Mouse (Mus musculus): ENCODE measurements at regions not wholly inside any gene's neighbourhood (a gene's known extent, or its start where the extent isn't known, plus 50 kb on each side); places are given as distances from the start of the nearest gene placed in this dataset.

DNA sequence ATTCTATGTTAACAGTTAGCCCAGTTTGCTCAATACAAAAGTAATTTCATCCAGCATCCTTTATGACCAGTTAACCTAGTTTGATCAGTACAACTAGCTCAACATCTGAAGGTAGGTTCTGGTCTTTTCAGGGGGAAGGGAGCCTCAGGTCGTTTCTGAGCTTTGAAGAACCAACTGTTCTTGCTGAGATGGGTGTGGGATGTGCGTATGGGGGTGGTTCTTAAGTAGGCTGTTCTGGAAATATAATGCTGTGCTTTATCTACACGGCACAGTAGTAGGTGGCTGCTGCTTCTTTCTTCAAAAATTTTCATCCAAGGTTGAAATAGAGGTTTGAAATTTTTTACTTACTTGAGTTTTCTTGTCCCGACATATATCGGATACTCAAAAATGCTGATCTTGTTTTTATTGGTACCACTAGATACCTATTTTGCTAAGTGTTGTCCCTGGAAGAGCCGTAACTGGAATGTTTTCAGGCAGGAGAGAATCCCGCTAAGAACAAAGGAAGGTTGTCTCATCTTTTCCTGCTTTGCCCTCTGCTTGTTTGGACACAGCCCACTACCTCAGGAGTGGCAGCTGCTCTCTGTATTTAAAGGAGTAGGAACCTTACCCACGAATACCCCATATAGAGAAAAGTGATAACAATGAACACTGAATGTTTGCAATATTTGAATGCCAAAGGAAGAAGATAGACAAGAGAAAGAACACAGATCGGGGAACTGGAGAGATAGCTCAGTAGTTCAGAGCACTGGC, 275.5 kb downstream of the Cdh10 start:
- ATAC-seq (ENCODE audit: low FRiP score), result no peak
- no peak for DNase-seq (ENCODE audit: low spot score, missing footprints)
- no peak overlapping the region for H3K4me2 ChIP-seq
- no peaks in the 10 kb centered on the region for H3K4me1 ChIP-seq (ENCODE audit: control insufficient read depth, insufficient read depth, low read length)
- H3K36me3 ChIP-seq (ENCODE audit: control insufficient read depth, insufficient read depth, low read length), result no peaks in the 10 kb centered on the region
- H3K4me3 ChIP-seq (ENCODE audit: low read depth, low read length), result no peak overlapping the region
- H3K9me3 ChIP-seq (ENCODE audit: control insufficient read depth, low read length), result no peaks in the 10 kb centered on the region
- H3K9ac ChIP-seq (ENCODE audit: low read length), result no peak overlapping the region
- no peaks in the 10 kb centered on the region for H3K27me3 ChIP-seq (ENCODE audit: control insufficient read depth, insufficient read depth, low read length)
- WGBS, result 83% methylated on average over 9 of the region's 9 CpGs
- H3K27ac ChIP-seq (ENCODE audit: low read depth, low read length), result no peak overlapping the region

DNA sequence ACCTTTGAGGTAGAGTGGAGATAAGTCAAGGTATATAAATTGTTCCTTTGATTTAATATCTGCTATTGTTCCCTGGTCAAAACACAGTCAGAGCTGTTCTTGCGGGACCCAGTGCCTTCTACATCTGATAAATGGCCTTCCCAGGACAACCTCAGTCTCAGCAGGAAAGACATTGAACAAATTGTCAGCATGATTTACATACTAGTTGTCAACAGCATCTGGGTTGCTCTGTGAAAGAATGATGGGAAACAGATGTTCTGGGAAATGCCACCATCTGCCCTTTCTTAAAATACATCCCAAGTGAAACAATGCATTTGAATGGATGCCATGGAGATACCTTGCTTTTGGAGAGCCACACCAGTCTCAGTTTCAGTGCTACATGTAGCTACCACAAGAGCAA, 296.2 kb downstream of the Cdh10 start:
- DNase-seq (ENCODE audit: low spot score, missing footprints) (no peak), ATAC-seq (ENCODE audit: low FRiP score) (no peak)
- Histone ChIP-seq H3K4me2 (no peak overlapping the region), H3K27me3 (ENCODE audit: control insufficient read depth, insufficient read depth, low read length) (no peaks in the 10 kb centered on the region), H3K27ac (ENCODE audit: low read depth, low read length) (no peak overlapping the region), H3K9me3 (ENCODE audit: control insufficient read depth, low read length) (no peaks in the 10 kb centered on the region), H3K36me3 (ENCODE audit: control insufficient read depth, insufficient read depth, low read length) (no peaks in the 10 kb centered on the region), H3K4me1 (ENCODE audit: control insufficient read depth, insufficient read depth, low read length) (no peaks in the 10 kb centered on the region), H3K4me3 (ENCODE audit: low read depth, low read length) (no peak overlapping the region), H3K9ac (ENCODE audit: low read length) (no peak overlapping the region)
- WGBS, result 38% methylated on average over 1 of the region's 1 CpGs

DNA sequence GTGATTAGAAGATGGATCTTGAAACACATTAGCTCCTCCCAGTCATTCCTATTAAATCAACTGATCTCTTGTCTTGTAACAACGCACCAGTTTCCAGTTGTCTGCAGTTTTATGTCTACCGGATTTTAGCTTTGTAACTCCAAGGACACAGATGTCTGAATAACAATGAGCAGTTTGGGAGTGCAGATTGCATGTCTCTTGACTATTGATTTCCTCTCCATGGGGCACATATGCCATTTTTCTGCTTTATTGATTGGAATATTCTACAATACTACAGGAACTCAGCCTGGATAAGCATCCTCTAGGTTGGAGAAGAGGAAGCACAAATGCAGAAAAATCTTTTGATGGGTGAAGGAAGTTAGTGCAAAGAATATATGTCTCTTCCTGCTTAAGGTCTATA, 300.2 kb downstream of the Cdh10 start:
- Histone ChIP-seq H3K9me3 (ENCODE audit: control insufficient read depth, low read length) (no peaks in the 10 kb centered on the region), H3K27ac (ENCODE audit: low read depth, low read length) (no peak overlapping the region), H3K4me3 (ENCODE audit: low read depth, low read length) (no peak overlapping the region), H3K4me2 (no peak overlapping the region), H3K4me1 (ENCODE audit: control insufficient read depth, insufficient read depth, low read length) (no peaks in the 10 kb centered on the region), H3K9ac (ENCODE audit: low read length) (no peak overlapping the region), H3K27me3 (ENCODE audit: control insufficient read depth, insufficient read depth, low read length) (no peaks in the 10 kb centered on the region), H3K36me3 (ENCODE audit: control insufficient read depth, insufficient read depth, low read length) (no peaks in the 10 kb centered on the region)
- WGBS, result 82% methylated on average over 2 of the region's 2 CpGs
- ATAC-seq (ENCODE audit: low FRiP score), result peak; percentile 65; the same call in 1 of the 2 replicates
- no peak for DNase-seq (ENCODE audit: low spot score, missing footprints)

DNA sequence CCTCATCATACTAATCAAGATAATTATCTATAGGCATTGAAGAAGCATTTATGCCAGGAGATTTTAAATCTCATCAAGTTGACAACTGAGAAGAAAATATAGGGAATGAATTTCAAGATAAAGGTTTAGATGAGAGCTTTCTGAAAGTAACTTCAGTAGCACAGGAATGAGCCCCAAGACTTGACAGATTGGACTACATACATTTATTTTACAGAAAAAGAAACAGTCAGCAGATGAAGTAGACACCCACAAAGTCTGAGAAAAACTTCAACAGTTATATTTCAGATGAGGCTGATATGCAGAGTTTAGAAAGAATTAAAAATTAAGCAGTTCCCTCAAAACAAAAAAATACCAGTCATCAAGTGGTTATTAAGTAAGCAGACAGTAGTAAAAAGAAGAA, 308.7 kb downstream of the Cdh10 start:
- no peaks in the 10 kb centered on the region for H3K27me3 ChIP-seq (ENCODE audit: control insufficient read depth, insufficient read depth, low read length)
- no peak overlapping the region for H3K4me3 ChIP-seq (ENCODE audit: low read depth, low read length)
- no peaks in the 10 kb centered on the region for H3K9me3 ChIP-seq (ENCODE audit: control insufficient read depth, low read length)
- no peaks in the 10 kb centered on the region for H3K4me1 ChIP-seq (ENCODE audit: control insufficient read depth, insufficient read depth, low read length)
- no peak overlapping the region for H3K27ac ChIP-seq (ENCODE audit: low read depth, low read length)
- no peak overlapping the region for H3K9ac ChIP-seq (ENCODE audit: low read length)
- no peaks in the 10 kb centered on the region for H3K36me3 ChIP-seq (ENCODE audit: control insufficient read depth, insufficient read depth, low read length)
- ATAC-seq (ENCODE audit: low FRiP score) (no peak), DNase-seq (ENCODE audit: low spot score, missing footprints) (no peak)
- no peak overlapping the region for H3K4me2 ChIP-seq

DNA sequence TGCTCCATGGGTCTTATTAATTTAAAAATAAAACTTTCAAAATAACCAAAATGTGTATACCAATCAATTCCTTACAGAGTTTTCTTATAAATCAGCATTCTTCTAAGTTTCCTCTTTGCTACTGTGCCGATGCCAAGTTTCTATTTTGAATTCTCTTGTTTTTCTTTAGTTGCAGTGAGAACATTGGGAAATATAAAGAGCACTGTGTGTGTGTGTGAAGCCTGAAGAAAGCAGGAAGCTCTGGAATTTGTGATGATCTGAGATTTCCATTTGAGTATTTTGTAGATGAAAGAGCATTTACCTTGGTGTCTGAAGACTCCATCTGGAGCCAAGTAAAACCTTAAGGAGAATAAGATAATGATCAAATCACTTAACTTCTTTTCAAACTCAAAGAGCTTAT, 310.6 kb downstream of the Cdh10 start:
- no peaks in the 10 kb centered on the region for H3K4me1 ChIP-seq (ENCODE audit: control insufficient read depth, insufficient read depth, low read length)
- no peaks in the 10 kb centered on the region for H3K36me3 ChIP-seq (ENCODE audit: control insufficient read depth, insufficient read depth, low read length)
- no peak overlapping the region for H3K27ac ChIP-seq (ENCODE audit: low read depth, low read length)
- ATAC-seq (ENCODE audit: low FRiP score) (no peak), DNase-seq (ENCODE audit: low spot score, missing footprints) (no peak)
- H3K9ac ChIP-seq (ENCODE audit: low read length), result no peak overlapping the region
- WGBS, result 88% methylated on average over 1 of the region's 1 CpGs
- H3K9me3 ChIP-seq (ENCODE audit: control insufficient read depth, low read length), result no peaks in the 10 kb centered on the region
- H3K4me2 ChIP-seq, result no peak overlapping the region
- H3K4me3 ChIP-seq (ENCODE audit: low read depth, low read length), result no peak overlapping the region
- no peaks in the 10 kb centered on the region for H3K27me3 ChIP-seq (ENCODE audit: control insufficient read depth, insufficient read depth, low read length)

DNA sequence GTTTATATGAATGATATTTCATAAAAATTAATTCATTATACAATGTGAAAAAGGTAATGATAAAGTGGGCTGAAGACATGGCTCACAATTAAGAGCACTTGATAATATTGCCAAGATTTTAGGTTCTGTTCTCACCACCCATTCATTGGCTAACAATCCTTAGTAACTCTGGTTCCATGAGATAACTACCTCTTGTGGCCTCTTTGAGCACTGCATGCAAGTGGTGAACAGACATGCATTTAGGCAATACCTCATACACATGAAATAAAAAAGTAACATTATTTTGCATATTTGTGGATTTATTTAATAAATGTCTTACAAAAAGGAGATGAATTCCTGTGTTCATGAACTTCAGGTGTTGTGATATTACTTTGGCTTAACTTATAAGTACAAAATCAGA, 334.9 kb downstream of the Cdh10 start:
- no peaks in the 10 kb centered on the region for H3K4me1 ChIP-seq (ENCODE audit: control insufficient read depth, insufficient read depth, low read length)
- peak; percentile 77 for DNase-seq (ENCODE audit: low spot score, missing footprints)
- no peak for ATAC-seq (ENCODE audit: low FRiP score)
- no peaks in the 10 kb centered on the region for H3K36me3 ChIP-seq (ENCODE audit: control insufficient read depth, insufficient read depth, low read length)
- H3K9me3 ChIP-seq (ENCODE audit: control insufficient read depth, low read length), result no peaks in the 10 kb centered on the region
- H3K4me2 ChIP-seq, result no peak overlapping the region
- no peak overlapping the region for H3K4me3 ChIP-seq (ENCODE audit: low read depth, low read length)
- no peak overlapping the region for H3K27ac ChIP-seq (ENCODE audit: low read depth, low read length)
- no peak overlapping the region for H3K9ac ChIP-seq (ENCODE audit: low read length)
- no peaks in the 10 kb centered on the region for H3K27me3 ChIP-seq (ENCODE audit: control insufficient read depth, insufficient read depth, low read length)

DNA sequence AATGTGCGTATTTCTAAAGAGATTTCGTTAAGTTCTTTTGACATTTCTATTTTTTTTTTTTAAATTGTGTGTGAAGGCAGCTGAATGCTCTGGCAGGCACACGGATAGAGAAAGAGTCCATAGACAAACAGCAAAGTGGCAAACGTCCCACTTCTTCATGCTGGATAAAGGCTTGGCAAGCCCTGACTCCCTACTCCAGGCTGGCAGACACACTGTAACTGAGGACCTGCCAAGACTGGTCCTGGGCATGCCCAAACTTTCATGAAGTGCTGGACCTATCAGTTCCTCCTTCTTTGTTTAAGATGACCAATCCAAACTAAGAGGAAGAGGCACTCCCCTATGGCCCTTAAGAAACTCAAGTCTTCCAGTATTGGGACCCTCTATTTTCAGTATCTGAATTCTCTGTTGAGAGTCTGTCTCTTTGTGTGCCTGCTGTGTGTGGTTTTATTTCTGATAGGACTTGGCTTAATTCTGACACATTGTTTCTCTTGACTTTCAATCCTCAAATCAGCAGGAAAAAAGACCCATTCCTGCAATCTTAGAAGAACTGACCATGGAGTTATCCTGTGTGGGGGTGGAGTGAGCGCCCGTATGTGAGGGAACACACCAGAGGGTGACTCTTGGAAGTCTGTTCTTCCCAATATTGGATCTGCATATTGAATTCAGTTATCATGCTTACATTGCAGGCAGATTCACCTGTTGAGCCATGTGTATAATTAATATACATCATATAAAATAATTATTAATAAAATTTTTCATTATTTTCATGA, 343.6 kb downstream of the Cdh10 start:
- H3K9ac ChIP-seq (ENCODE audit: low read length), result no peak overlapping the region
- no peaks in the 10 kb centered on the region for H3K9me3 ChIP-seq (ENCODE audit: control insufficient read depth, low read length)
- H3K4me1 ChIP-seq (ENCODE audit: control insufficient read depth, insufficient read depth, low read length), result no peaks in the 10 kb centered on the region
- H3K4me3 ChIP-seq (ENCODE audit: low read depth, low read length), result no peak overlapping the region
- WGBS, result 85% methylated on average over 6 of the region's 6 CpGs
- ATAC-seq (ENCODE audit: low FRiP score) (no peak), DNase-seq (ENCODE audit: low spot score, missing footprints) (no peak)
- H3K27ac ChIP-seq (ENCODE audit: low read depth, low read length), result no peak overlapping the region
- no peaks in the 10 kb centered on the region for H3K36me3 ChIP-seq (ENCODE audit: control insufficient read depth, insufficient read depth, low read length)
- H3K27me3 ChIP-seq (ENCODE audit: control insufficient read depth, insufficient read depth, low read length), result no peaks in the 10 kb centered on the region
- H3K4me2 ChIP-seq, result no peak overlapping the region

DNA sequence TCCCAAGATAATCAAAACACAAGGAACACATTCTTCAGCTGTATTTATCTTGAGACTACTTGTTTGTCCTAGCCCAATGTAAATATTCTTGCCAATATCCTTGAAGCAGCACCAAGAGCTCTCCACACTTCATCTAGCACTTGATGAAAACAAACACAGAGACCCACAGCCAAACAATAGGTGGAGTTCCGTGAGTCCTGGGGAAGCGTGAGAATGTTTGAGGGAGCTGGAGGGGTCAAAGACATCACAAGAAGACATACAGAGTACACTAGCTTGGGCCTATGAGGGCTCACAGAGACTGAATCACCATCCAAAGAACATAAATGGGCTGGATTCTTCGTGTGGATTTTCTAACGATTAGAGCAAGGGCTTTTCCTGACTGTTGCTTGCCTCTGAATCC, 356.7 kb downstream of the Cdh10 start:
- no peak overlapping the region for H3K4me2 ChIP-seq
- H3K4me1 ChIP-seq (ENCODE audit: control insufficient read depth, insufficient read depth, low read length), result no peaks in the 10 kb centered on the region
- no peaks in the 10 kb centered on the region for H3K36me3 ChIP-seq (ENCODE audit: control insufficient read depth, insufficient read depth, low read length)
- WGBS, result 79% methylated on average over 4 of the region's 4 CpGs
- H3K27ac ChIP-seq (ENCODE audit: low read depth, low read length), result no peak overlapping the region
- no peaks in the 10 kb centered on the region for H3K27me3 ChIP-seq (ENCODE audit: control insufficient read depth, insufficient read depth, low read length)
- no peak overlapping the region for H3K4me3 ChIP-seq (ENCODE audit: low read depth, low read length)
- DNase-seq (ENCODE audit: low spot score, missing footprints) (no peak), ATAC-seq (ENCODE audit: low FRiP score) (no peak)
- no peaks in the 10 kb centered on the region for H3K9me3 ChIP-seq (ENCODE audit: control insufficient read depth, low read length)
- H3K9ac ChIP-seq (ENCODE audit: low read length), result no peak overlapping the region

Data from midbrain, embryonic 11.5 days (tissue).